Mouse (Mus musculus): ENCODE measurements around the gene Prkci. TPM values are rescaled to one million over a fixed set of nuclear protein-coding genes. Genes with fewer than 3 reads are reported as not detected.
A peak's percentile ranks its signal among the peaks of the same experiment; 100 is the strongest.

Gene Prkci
- polyA plus RNA-seq, 1 experiment from 2014 or later: 23.6 TPM

DNA sequence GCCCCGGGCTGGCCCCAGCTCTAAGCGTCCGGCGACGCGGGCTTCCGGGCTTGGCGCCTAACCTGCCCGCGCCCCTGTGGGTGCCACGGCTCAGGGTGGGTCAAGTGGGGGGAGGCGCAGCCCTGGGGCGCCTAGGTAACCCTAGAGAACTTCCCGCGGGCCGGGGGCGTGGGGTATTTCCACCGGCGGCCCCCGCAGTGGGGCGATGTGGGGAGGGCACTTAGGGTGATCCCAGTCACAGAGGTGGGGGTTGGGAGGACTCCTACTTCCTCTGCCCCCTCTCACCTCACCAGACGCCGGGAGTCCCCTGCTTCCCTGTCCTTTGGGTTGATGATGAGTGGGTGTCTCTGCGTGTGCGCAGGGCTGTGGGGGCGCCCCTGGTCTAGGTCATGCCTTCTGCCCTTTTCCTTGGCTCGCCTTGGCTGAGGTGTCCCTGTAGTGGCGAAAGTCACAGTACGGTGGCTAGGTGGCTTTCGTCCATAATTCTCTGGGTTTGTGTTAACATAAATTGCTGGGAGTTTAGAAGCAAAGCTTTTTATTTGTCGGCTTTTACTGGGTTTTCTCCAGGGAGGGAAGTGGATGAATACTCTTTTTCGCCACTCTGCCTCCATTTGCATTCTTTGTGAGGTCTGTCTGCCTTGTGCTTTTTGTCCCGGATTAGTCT is 100.1 kb downstream of the Prkci start:
- Histone ChIP-seq H3K4me2 (replicated peaks) (peak overlapping the region; percentile 79), H3K36me3 (no peaks in the 10 kb centered on the region)
- WGBS: under 1% methylated on average over 33 of the region's 33 CpGs

DNA sequence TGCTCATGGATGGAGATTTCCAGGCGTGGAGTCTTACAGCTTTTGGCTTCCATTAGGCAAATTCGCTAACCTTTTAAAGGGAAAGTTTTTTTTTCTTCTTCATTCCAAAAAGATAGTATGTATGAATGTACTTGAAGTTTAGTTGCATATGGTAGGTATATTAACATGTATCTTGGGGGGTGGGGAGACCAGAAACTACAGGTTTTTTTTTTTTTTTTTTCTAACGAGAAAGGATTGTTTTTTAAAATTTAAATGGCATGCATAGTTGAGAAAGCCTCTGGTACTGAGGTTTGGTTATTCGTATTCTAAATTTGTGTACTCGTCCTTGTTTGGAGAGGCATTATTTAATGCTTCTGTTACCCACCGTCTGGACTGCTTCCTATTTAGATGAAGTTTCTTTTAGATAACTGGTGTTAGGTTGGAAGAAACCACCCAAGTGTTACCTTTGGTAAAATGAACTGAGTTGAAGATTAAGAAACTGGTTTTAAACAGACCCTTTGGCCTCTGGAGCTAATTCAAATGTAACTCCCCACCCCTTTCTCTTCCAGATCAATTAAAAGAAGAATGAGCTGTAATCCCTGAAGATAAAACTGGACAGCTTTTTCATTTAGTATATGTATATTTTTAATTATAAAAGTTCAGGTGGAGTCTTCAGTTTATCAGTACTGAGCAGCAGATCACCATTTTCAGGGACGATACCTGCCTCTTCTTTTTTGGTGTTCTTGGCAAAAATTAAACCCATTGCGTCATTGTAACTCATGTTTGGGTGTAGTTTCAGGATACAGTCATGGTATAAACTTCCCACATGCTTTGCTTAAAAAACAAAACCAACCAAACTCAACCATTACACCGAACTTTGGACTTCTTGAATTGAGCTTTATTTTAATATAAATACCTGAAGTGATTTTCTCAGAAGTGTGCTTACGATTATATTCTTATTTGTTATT is 100.9 kb downstream of the Prkci start:
- Histone ChIP-seq H3K4me1 (replicated peaks) (peaks cover 52% of the 10 kb centered on the region), H3K4me3 (replicated peaks) (peak overlapping the region; percentile 99), H3K9ac (replicated peaks) (peak overlapping the region; percentile 97), H3K27me3 (no peaks in the 10 kb centered on the region), H3K27ac (peak overlapping the region; percentile 99), H3K36me3 (no peaks in the 10 kb centered on the region), H3K9me3 (no peaks in the 10 kb centered on the region), H3K4me2 (replicated peaks) (peak overlapping the region; percentile 79)
- 35% methylated on average over 10 of the region's 10 CpGs for whole genome bisulfite sequencing
- ATAC-seq: no peak

More for the DNA sequence above, 100.1 kb downstream of the Prkci start:
- Histone ChIP-seq H3K27me3 (no peaks in the 10 kb centered on the region), H3K4me1 (replicated peaks) (peaks cover 44% of the 10 kb centered on the region), H3K4me3 (replicated peaks) (peak overlapping the region; percentile 99), H3K27ac (peak overlapping the region; percentile 99), H3K9me3 (no peaks in the 10 kb centered on the region), H3K9ac (replicated peaks) (peak overlapping the region; percentile 97)
- ATAC-seq: peak; percentile 8

- H3K27me3 ChIP-seq: no peaks in the 10 kb centered on the region
- no peak overlapping the region for H3K9ac ChIP-seq (replicated peaks)
- peak overlapping the region; percentile 45 for H3K4me2 ChIP-seq (replicated peaks)
- peak overlapping the region; percentile 16 for H3K4me3 ChIP-seq (replicated peaks)
- no peaks in the 10 kb centered on the region for H3K36me3 ChIP-seq
- no peak overlapping the region for H3K27ac ChIP-seq
- WGBS: 87% methylated on average over 13 of the region's 13 CpGs
- H3K9me3 ChIP-seq: no peaks in the 10 kb centered on the region
- ATAC-seq: no peak
- peaks cover 59% of the 10 kb centered on the region for H3K4me1 ChIP-seq (replicated peaks)
Measured at GRCm38 (mm10) chr3:31097102-31097720, 101.7 kb downstream of the Prkci start.

DNA sequence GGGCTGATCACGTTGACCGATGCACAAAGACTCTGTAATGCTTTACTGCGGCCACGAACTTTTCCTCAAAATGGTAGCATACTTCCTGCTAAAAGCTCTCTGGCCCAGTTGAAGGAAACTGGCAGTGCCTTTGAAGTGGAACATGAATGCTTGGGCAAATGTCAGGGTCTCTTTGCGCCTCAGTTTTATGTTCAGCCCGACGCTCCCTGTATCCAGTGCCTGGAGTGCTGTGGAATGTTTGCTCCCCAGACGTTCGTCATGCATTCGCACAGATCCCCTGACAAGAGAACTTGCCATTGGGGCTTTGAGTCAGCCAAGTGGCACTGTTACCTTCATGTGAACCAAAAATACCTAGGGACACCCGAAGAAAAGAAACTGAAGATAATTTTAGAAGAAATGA is 102.4 kb downstream of the Prkci start:
- no peak for ATAC-seq
- peaks cover 58% of the 10 kb centered on the region for H3K4me1 ChIP-seq (replicated peaks)
- H3K27me3 ChIP-seq: no peaks in the 10 kb centered on the region
- no peak overlapping the region for H3K27ac ChIP-seq
- WGBS: 67% methylated on average over 11 of the region's 11 CpGs
- no peak overlapping the region for H3K9ac ChIP-seq (replicated peaks)
- H3K9me3 ChIP-seq: no peaks in the 10 kb centered on the region
- peak overlapping the region; percentile 20; the same call in 1 of the 2 replicates for H3K4me3 ChIP-seq (replicated peaks)
- H3K36me3 ChIP-seq: no peaks in the 10 kb centered on the region
- H3K4me2 ChIP-seq (replicated peaks): peak overlapping the region; percentile 45

- no peaks in the 10 kb centered on the region for H3K27me3 ChIP-seq
- no peak for ATAC-seq
- H3K4me1 ChIP-seq (replicated peaks): peaks cover 61% of the 10 kb centered on the region
- peak overlapping the region; percentile 45 for H3K4me2 ChIP-seq (replicated peaks)
- 78% methylated on average over 1 of the region's 1 CpGs for WGBS
- H3K27ac ChIP-seq: no peak overlapping the region
- H3K9me3 ChIP-seq: no peaks in the 10 kb centered on the region
- H3K9ac ChIP-seq (replicated peaks): no peak overlapping the region
- H3K36me3 ChIP-seq: no peaks in the 10 kb centered on the region
- H3K4me3 ChIP-seq (replicated peaks): peak overlapping the region; percentile 20
Measured at GRCm38 (mm10) chr3:31098556-31098955, 103.0 kb downstream of the Prkci start.

DNA sequence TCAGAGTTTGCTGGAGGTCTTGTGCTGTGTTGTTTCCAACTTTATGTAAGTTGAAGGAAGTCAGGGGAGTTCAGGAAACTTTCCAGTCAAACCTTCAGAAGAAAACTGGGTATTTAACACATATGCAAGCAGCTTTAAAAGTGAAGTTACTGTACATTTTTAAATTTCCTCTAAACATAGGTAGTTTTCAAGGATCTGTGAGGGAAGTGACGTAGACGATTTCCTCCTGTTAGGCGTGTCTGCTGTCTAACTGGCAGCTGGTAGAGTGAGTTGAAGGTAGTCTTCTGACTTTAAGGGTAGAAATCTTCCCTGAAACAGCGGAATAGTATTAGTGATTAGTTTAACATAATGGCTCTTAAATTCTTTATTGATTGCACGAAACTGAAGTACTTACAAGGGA is 104.5 kb downstream of the Prkci start:
- Histone ChIP-seq H3K4me2 (replicated peaks) (peak overlapping the region; percentile 48), H3K4me1 (replicated peaks) (peaks cover 73% of the 10 kb centered on the region), H3K4me3 (replicated peaks) (peak overlapping the region; percentile 18), H3K9ac (replicated peaks) (no peak overlapping the region), H3K9me3 (no peaks in the 10 kb centered on the region), H3K27me3 (no peaks in the 10 kb centered on the region), H3K27ac (no peak overlapping the region), H3K36me3 (no peaks in the 10 kb centered on the region)
- ATAC-seq: no peak
- WGBS: 88% methylated on average over 5 of the region's 5 CpGs

DNA sequence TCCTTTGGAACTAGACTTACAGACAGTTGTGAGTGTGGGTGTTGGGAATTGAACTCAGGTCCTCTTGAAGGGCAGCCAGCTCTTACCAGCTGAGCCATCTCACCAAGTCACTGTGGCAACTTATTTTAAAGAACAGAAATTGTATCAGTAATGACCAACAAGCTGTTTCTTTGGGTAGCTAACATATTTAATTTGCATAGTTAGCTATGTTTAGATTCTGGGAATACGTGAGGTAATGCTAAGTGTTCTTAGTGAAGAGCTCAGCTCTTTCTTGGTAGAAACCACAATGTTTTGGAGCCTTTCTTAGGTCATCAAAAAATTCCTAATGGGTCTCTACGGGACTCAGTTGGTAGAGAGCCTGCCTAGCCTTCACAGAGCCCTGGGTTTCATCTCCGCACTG is 105.3 kb downstream of the Prkci start:
- Histone ChIP-seq H3K36me3 (no peaks in the 10 kb centered on the region), H3K4me1 (replicated peaks) (peaks cover 74% of the 10 kb centered on the region)
- WGBS: 94% methylated on average over 3 of the region's 3 CpGs

More for the DNA sequence above, 105.3 kb downstream of the Prkci start:
- Histone ChIP-seq H3K27me3 (no peaks in the 10 kb centered on the region), H3K4me3 (replicated peaks) (no peak overlapping the region), H3K4me2 (replicated peaks) (0 out of 2 replicates have a peak overlapping the region, but pooled peaks have one; percentile 22), H3K9me3 (no peaks in the 10 kb centered on the region), H3K9ac (replicated peaks) (no peak overlapping the region), H3K27ac (no peak overlapping the region)
- no peak for ATAC-seq

Small RNAs within 50 kb of the gene (microRNA-seq; reads per million reads assigned to microRNA genes)
- gene Mir7008: not detected

Other genes starting within 250 kb of the Prkci start
- not detected in 2 replicates for gene Samd7, start 249.5 kb upstream of the Prkci start, polyA plus RNA-seq (2015; fragmentation: Nextera tagmentation; extraction: Ambion mirVana)
- gene Sec62, start 202.9 kb upstream of the Prkci start, polyA plus RNA-seq (2015; fragmentation: Nextera tagmentation; extraction: Ambion mirVana): 92.7 and 101 TPM in 2 replicates
- gene Gpr160, start 139.8 kb upstream of the Prkci start, polyA plus RNA-seq (2015; fragmentation: Nextera tagmentation; extraction: Ambion mirVana): 0.75 and 0.90 TPM in 2 replicates
- 7.0 and 7.6 TPM in 2 replicates for gene Phc3, start 26.3 kb upstream of the Prkci start, polyA plus RNA-seq (2015; fragmentation: Nextera tagmentation; extraction: Ambion mirVana)
- gene Skil, start 99.3 kb downstream of the Prkci start, polyA plus RNA-seq (2015; fragmentation: Nextera tagmentation; extraction: Ambion mirVana): 36.8 and 41.1 TPM in 2 replicates
- gene Cldn11, start 154.2 kb downstream of the Prkci start, polyA plus RNA-seq (2015; fragmentation: Nextera tagmentation; extraction: Ambion mirVana): 43.4 and 47.0 TPM in 2 replicates

All from midbrain, embryonic 13.5 days (tissue).